Mouse (Mus musculus) E14TG2a.4 (cell line): Measurements from ENCODE around the gene Hivep2.

Source experiments
- H3K27me3 ChIP-seq: 2 replicates; pipeline ENCODE4 v1.6.1; 2014; ENCODE audit warnings: low read length, control low read depth; ENCODE audit not compliant: insufficient read depth
- H3K36me3 ChIP-seq: 2 replicates; pipeline ENCODE4 v1.6.1; 2014; ENCODE audit warnings: low read length, control low read depth; ENCODE audit not compliant: insufficient read depth
- H3K4me1 ChIP-seq: replicated peaks from 2 replicates; pipeline ENCODE4 v1.6.1; 2014; ENCODE audit warnings: low read depth, low read length, control low read depth
- H3K4me3 ChIP-seq: replicated peaks from 2 replicates; pipeline ENCODE4 v1.5.1; 2014; ENCODE audit warnings: mild to moderate bottlenecking, low read length
- H3K9me3 ChIP-seq: 2 replicates; pipeline ENCODE4 v1.6.1; 2014; ENCODE audit warnings: low read length, control low read depth
- CTCF ChIP-seq: conservative IDR thresholded peaks from 2 replicates; pipeline ENCODE4 v1.5.1; 2014; ENCODE audit warnings: low read length
- NANOG ChIP-seq: IDR thresholded peaks from 2 replicates; pipeline ENCODE4 v1.6.1; 2014; ENCODE audit warnings: borderline replicate concordance, low read length, mixed read lengths
- POU5F1 ChIP-seq: IDR thresholded peaks from 2 replicates; pipeline ENCODE4 v1.6.1; 2014; ENCODE audit warnings: low read length, borderline replicate concordance

Hivep2 gene

GRCm38 (mm10) chr10:14168869-14169566 is 203.1 kb downstream of the Hivep2 start:
- no peaks in the 10 kb centered on the region for H3K27me3 ChIP-seq
- H3K9me3 ChIP-seq, result no peaks in the 10 kb centered on the region
- H3K4me1 ChIP-seq, result 0 out of 2 replicates have a peak, but pooled peaks cover under 1% of the 10 kb centered on the region
- H3K4me3 ChIP-seq, result no peak overlapping the region
- no peaks in the 10 kb centered on the region for H3K36me3 ChIP-seq
- TF ChIP-seq CTCF, result no peak
- TF ChIP-seq NANOG, result no peak
- TF ChIP-seq POU5F1, result no peak

DNA sequence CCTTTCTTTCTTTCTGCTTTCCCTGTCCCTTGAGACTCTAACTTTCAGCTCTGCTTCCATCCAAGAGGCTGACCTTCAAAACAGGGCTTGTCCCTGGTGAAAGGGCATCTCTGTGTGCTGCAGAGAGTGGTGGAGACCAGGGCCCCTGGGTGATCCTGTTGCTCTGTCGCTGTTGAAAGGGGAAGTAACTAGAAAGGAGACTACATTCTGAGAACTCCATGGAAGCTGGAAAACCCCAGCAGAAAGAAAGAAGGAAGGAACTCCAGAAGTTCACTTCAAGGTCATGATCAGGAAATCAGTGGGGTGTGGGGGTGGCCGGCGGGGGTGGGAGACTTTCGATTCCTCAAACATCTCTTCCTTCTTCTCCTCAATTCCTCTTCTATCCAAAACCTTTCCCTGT is 208.2 kb downstream of the Hivep2 start:
- no peaks in the 10 kb centered on the region for H3K9me3 ChIP-seq
- H3K4me3 ChIP-seq, result no peak overlapping the region
- H3K27me3 ChIP-seq, result no peaks in the 10 kb centered on the region
- H3K4me1 ChIP-seq, result 0 out of 2 replicates have a peak, but pooled peaks cover 3% of the 10 kb centered on the region
- H3K36me3 ChIP-seq, result no peaks in the 10 kb centered on the region
- TF ChIP-seq POU5F1 (no peak), NANOG (no peak), CTCF (no peak)

DNA sequence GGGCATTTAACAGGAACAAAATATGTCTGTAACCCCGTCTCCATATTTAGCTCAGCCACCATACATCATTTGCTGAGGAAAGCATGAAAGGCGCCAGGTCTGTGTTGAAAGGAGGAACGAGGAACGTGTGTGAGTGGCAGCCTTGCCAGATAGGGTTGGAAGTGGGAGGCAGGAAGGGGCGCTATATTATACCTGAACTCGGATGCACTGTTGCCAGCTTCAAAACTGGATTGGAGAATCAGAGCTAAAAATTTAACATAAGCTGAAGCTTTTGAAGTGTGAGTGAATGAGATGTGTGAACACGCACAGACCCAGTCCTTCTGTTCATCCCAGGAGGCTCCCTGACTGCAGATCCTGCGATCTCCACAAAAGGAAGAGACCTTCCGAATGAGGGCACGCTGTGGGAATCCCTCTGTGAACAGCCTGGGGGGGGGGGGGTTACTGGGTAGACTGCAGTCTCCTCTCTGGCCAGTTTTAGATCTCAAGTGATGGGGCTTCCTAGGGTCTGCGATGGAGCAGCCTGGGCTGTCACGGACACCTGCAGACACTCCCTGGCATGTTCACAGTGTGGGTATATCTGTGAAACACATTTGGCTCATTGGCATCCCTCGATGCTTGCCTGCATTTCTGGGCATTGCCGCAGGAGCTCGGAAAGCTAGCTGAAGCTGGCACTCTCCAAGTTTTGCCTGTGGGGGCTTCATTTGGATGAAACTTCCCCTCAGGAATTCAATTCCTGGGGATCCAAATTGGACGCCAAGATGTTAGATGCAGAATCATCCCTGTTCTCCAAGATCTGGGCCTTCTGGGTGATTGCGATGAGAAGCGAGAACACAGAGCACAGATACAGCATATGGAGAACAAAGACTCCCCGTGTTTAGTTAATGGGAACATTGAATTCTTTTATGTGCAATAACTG is 213.8 kb downstream of the Hivep2 start:
- Histone ChIP-seq H3K4me3 (no peak overlapping the region), H3K27me3 (no peaks in the 10 kb centered on the region), H3K36me3 (no peaks in the 10 kb centered on the region), H3K4me1 (no peaks in the 10 kb centered on the region), H3K9me3 (no peaks in the 10 kb centered on the region)
- no peak for TF ChIP-seq NANOG
- no peak for TF ChIP-seq CTCF
- TF ChIP-seq POU5F1, result no peak

DNA sequence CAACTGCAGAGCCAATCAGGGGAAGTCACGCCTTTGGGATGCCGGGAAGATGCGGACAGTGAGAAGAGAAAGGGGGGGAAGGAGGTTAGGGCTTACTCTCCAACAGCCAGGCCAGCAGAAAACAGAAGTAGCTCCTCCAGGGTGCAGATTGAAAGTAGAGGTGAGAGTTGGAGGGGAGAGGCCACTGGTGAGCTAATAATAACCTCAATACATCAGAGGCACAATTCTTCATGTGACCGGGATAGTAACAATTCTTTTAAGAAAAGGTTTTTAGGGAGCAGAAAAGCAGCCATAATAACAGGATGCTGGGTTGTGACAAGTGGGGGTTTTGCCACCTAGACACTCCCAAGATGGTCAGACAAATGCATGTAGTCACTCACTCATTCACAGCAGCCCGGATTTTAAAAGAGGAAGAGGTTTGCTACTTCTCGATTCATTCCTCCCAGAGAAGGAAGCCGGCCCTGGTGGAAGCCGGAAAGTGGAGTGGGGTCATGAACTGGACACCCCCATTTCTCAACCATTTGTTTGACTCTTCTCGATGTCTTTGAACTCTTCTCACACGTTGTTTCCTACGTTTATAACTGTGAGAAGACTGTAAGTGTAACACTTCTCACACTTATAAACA is 220.6 kb downstream of the Hivep2 start:
- Histone ChIP-seq H3K36me3 (no peaks in the 10 kb centered on the region), H3K27me3 (no peaks in the 10 kb centered on the region), H3K4me1 (no peaks in the 10 kb centered on the region), H3K9me3 (no peaks in the 10 kb centered on the region), H3K4me3 (no peak overlapping the region)
- TF ChIP-seq NANOG (no peak), POU5F1 (no peak), CTCF (no peak)

GRCm38 (mm10) chr10:14189050-14189449 is 223.2 kb downstream of the Hivep2 start:
- TF ChIP-seq NANOG, result no peak
- no peak for TF ChIP-seq CTCF
- TF ChIP-seq POU5F1, result no peak
- Histone ChIP-seq H3K9me3 (no peaks in the 10 kb centered on the region), H3K36me3 (no peaks in the 10 kb centered on the region), H3K4me3 (no peak overlapping the region), H3K27me3 (no peaks in the 10 kb centered on the region), H3K4me1 (no peaks in the 10 kb centered on the region)

GRCm38 (mm10) chr10:14191202-14191601 is 225.3 kb downstream of the Hivep2 start:
- no peaks in the 10 kb centered on the region for H3K36me3 ChIP-seq
- H3K9me3 ChIP-seq, result no peaks in the 10 kb centered on the region
- H3K4me1 ChIP-seq, result 0 out of 2 replicates have a peak, but pooled peaks cover 3% of the 10 kb centered on the region
- no peaks in the 10 kb centered on the region for H3K27me3 ChIP-seq
- TF ChIP-seq CTCF (no peak), NANOG (no peak), POU5F1 (no peak)
- no peak overlapping the region for H3K4me3 ChIP-seq

DNA sequence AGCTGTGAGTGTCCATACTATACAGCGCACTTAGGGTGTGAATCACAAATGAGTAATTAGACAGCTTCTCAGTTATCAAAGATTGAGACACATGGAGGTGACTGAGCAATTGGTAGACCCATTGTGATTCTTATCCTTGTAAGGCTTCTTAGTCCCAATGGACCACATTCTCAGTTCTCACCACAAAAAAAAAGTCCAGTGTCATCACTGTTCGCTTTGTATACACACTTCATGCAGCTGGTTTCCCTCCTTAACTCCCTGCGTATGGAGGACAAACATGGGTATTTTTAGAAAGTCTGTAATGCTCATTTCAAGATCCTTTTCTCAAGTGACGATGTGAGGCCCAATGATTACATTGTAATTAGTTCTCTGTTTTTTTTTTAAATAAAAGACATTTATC is 226.3 kb downstream of the Hivep2 start:
- TF ChIP-seq CTCF (no peak), POU5F1 (no peak), NANOG (no peak)
- Histone ChIP-seq H3K27me3 (no peaks in the 10 kb centered on the region), H3K9me3 (no peaks in the 10 kb centered on the region), H3K4me3 (no peak overlapping the region), H3K36me3 (no peaks in the 10 kb centered on the region), H3K4me1 (0 out of 2 replicates have a peak, but pooled peaks cover 6% of the 10 kb centered on the region)

- no peak for TF ChIP-seq POU5F1
- no peak for TF ChIP-seq CTCF
- no peaks in the 10 kb centered on the region for H3K9me3 ChIP-seq
Observed at GRCm38 (mm10) chr10:14193702-14194101, 227.8 kb downstream of the Hivep2 start.

More at GRCm38 (mm10) chr10:14193702-14194101, 227.8 kb downstream of the Hivep2 start:
- H3K36me3 ChIP-seq, result no peaks in the 10 kb centered on the region
- no peaks in the 10 kb centered on the region for H3K27me3 ChIP-seq
- no peak overlapping the region for H3K4me3 ChIP-seq
- H3K4me1 ChIP-seq, result 0 out of 2 replicates have a peak, but pooled peaks cover 6% of the 10 kb centered on the region
